Mouse (Mus musculus) liver, embryonic 11.5 days (tissue): ENCODE results near the gene Cemip2. TPM values are rescaled to one million over a fixed set of nuclear protein-coding genes. Genes with fewer than 3 reads are reported as not detected.

Source experiments
- ATAC-seq: fragments of 200-750 bp; cut with Nextera tagmentation; replicated peaks from 2 replicates; pipeline ENCODE4 v1.8.0; 2017; ENCODE audit warnings: moderate number of reproducible peaks, mild to moderate bottlenecking, moderate TSS enrichment, moderate library complexity; ENCODE audit not compliant: low FRiP score
- DNase-seq: peaks from one replicate; pipeline ENCODE4 v3.0.0-alpha.2; 2017; ENCODE audit warnings: low spot score
- H3K27ac ChIP-seq: fragments of 300-500 bp; sonication (generic); 2 replicates; pipeline ENCODE4 v1.5.1; 2014; ENCODE audit warnings: mild to moderate bottlenecking, low read depth, low read length, control low read depth
- H3K27me3 ChIP-seq: fragments of 300-500 bp; sonication (generic); replicated peaks from 2 replicates; pipeline ENCODE4 v1.6.1; 2014; ENCODE audit warnings: low read length, mixed read lengths; ENCODE audit not compliant: control insufficient read depth, insufficient read depth
- H3K36me3 ChIP-seq: fragments of 300-500 bp; sonication (generic); 2 replicates; pipeline ENCODE4 v1.6.1; 2014; ENCODE audit warnings: mild to moderate bottlenecking, low read length, moderate library complexity, mixed read lengths; ENCODE audit not compliant: control insufficient read depth, insufficient read depth
- H3K4me1 ChIP-seq: fragments of 300-500 bp; sonication (generic); replicated peaks from 2 replicates; pipeline ENCODE4 v1.6.1; 2014; ENCODE audit warnings: low read length, mixed read lengths; ENCODE audit not compliant: control insufficient read depth, insufficient read depth
- H3K4me2 ChIP-seq: fragments of 300-500 bp; sonication (generic); 2 replicates; pipeline ENCODE4 v1.6.1; 2014; ENCODE audit warnings: mild to moderate bottlenecking, control low read depth, moderate library complexity
- H3K4me3 ChIP-seq: fragments of 300-500 bp; sonication (generic); 2 replicates; pipeline ENCODE4 v1.5.1; 2014; ENCODE audit warnings: low read depth, low read length, control low read depth
- H3K9ac ChIP-seq: fragments of 300-500 bp; sonication (generic); 2 replicates; pipeline ENCODE4 v1.6.1; 2014; ENCODE audit warnings: low read depth, low read length, control low read depth
- H3K9me3 ChIP-seq: fragments of 300-500 bp; sonication (generic); 2 replicates; pipeline ENCODE4 v1.6.1; 2016; ENCODE audit warnings: low read length, inconsistent platforms, mixed read lengths; ENCODE audit not compliant: control insufficient read depth
- WGBS: fragments of 180-500 bp; shearing (Covaris S2); extraction: QIAGEN DNeasy Blood & Tissue Kit; methylation state at CpG from one replicate; pipeline ENCODE4 v1.1.7; 2014; 5-methylcytosine and 5-hydroxymethylcytosine counted together
- polyA plus RNA-seq: library from polyadenylated mRNA; unstranded; fragments of >200 nt; fragmentation: Nextera tagmentation; extraction: Ambion mirVana; gene quantifications from 2 replicates; pipeline ENCODE4 v1.2.1, GENCODE M21; 2014

Gene Cemip2
- polyA plus RNA-seq, 1 experiment from 2014 or later, result 24.8 TPM

DNA sequence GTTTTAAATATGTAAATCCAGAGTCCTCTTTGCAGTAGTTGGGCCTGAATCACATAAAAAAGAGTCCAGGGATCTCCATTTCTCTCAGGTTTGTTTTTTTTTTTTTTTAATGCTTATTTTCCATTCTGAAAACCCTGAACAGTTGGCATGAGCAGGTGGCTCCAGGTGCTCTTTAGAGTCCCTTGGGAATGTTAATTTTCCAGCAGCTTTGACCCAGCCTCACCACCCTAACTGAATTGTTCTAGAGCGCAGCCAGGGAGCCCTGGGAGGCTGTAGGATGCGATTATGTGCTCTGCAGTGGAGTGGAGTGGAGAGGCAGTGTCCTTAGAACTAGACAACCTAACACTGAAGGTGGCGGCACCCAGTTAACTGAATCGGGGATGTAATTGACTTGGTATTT lies 13.7 kb downstream of the Cemip2 start:
- no peak overlapping the region for H3K4me2 ChIP-seq
- ATAC-seq (no peak), DNase-seq (no peak)
- H3K9me3 ChIP-seq, result no peaks in the 10 kb centered on the region
- H3K4me3 ChIP-seq, result no peak overlapping the region
- no peaks in the 10 kb centered on the region for H3K4me1 ChIP-seq
- no peak overlapping the region for H3K9ac ChIP-seq
- no peaks in the 10 kb centered on the region; the same call in 1 of the 2 replicates for H3K36me3 ChIP-seq
- H3K27me3 ChIP-seq, result no peaks in the 10 kb centered on the region
- H3K27ac ChIP-seq, result no peak overlapping the region
- 83% methylated on average over 4 of the region's 4 CpGs for WGBS

DNA sequence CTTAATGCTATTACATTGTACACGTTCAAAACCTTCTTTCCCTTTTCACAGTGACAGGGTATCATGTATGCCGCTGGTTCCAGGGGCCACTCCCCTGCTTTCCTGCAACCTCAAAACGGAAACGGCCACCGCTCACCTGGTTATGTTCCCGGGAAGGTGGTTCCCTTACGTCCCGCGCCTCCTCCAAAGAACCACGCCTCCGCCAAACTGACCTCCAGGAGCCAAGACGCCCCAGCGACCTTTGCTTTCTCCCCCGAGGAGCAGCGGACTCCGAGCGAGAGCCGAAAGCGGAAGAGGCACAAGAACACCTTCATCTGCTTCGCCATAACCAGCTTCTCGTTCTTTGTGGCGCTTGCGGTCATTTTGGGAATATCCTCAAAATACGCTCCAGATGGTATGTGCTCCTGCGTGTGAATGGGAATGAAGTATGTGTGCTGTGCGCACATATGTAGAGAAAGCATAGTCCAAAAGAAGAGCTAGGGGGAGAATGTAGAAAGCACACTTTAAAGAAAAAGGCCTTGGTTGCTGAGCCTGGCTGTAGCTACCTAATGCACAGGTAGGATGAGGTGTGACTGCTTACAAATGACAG lies 14.5 kb downstream of the Cemip2 start:
- no peak overlapping the region for H3K9ac ChIP-seq
- DNase-seq, result no peak
- WGBS, result 89% methylated on average over 26 of the region's 26 CpGs
- H3K4me3 ChIP-seq, result no peak overlapping the region
- H3K4me2 ChIP-seq, result no peak overlapping the region
- H3K27ac ChIP-seq, result no peak overlapping the region
- no peaks in the 10 kb centered on the region for H3K9me3 ChIP-seq
- no peak for ATAC-seq
- no peaks in the 10 kb centered on the region; the same call in 1 of the 2 replicates for H3K36me3 ChIP-seq
- no peaks in the 10 kb centered on the region for H3K4me1 ChIP-seq
- no peaks in the 10 kb centered on the region for H3K27me3 ChIP-seq

DNA sequence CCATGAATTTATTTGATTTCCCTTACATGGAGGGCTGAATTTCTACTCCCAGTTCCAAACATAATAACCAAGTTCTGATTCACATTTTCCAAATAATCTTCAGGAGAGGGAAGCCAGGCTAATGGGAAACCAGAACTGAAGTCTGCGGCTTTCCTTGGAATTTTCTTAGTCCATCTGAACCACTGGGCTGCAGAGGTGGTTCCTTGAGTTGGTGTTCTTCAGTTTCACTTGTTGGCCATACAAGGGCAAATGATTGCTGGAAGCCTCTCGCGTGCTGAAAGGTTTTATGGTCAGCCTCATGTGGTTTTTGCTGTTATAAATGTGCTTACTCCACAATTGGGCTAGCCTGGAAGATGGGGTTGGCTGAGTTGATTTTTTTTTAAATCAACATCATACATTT lies 16.4 kb downstream of the Cemip2 start:
- H3K4me1 ChIP-seq, result peaks cover 13% of the 10 kb centered on the region
- ATAC-seq, result no peak
- no peak overlapping the region for H3K27ac ChIP-seq
- H3K4me2 ChIP-seq, result no peak overlapping the region
- H3K9ac ChIP-seq, result no peak overlapping the region
- WGBS, result 90% methylated on average over 3 of the region's 3 CpGs
- H3K9me3 ChIP-seq, result no peaks in the 10 kb centered on the region
- H3K4me3 ChIP-seq, result no peak overlapping the region
- no peak for DNase-seq
- H3K27me3 ChIP-seq, result no peaks in the 10 kb centered on the region
- peaks cover 3% of the 10 kb centered on the region; the same call in 1 of the 2 replicates for H3K36me3 ChIP-seq

DNA sequence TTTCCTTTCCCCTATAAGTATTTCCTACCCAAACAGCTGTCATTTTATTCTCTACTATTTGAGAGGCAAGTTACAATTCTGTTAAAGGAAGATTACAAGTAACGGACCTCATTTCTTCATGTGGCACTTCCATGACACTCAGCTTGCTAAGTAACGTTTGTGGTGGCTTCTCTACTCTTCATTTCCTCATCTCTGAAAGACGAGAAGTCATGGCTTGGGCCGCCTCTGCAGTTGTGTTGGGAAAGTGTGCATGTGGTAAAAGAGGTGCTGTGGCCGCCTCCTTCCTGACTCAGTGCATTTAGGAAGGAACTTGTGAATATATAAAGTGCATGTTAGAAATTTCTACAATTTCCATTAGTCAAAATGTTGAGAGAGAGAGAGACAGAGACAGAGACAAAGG lies 18.2 kb downstream of the Cemip2 start:
- Histone ChIP-seq H3K27me3 (no peaks in the 10 kb centered on the region), H3K36me3 (peaks cover 3% of the 10 kb centered on the region; the same call in 1 of the 2 replicates), H3K4me2 (no peak overlapping the region), H3K4me1 (peaks cover 22% of the 10 kb centered on the region), H3K9me3 (no peaks in the 10 kb centered on the region), H3K4me3 (no peak overlapping the region), H3K9ac (no peak overlapping the region), H3K27ac (no peak overlapping the region)
- no peak for ATAC-seq
- 71% methylated on average over 5 of the region's 5 CpGs for WGBS
- no peak for DNase-seq

DNA sequence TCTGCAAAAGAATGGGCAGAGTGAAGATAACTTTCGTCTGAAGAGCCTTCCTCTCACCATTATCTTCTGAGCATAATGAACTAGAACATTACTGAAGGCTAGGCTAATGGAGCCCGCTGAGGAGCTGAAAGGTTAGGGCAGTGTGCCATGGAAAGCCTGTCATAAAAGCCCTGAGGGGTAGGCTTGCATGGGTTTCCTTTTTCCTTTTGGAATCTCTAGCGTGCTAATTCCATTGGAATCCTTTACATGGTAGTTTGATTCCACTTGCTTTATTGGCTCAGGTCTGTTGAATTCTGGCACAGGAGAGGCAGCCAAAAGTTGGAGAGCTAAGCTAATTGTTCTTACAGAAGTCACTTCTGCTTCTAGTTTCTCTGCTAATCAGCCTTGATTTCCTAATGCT lies 20.6 kb downstream of the Cemip2 start:
- H3K27me3 ChIP-seq, result no peaks in the 10 kb centered on the region
- H3K4me1 ChIP-seq, result peaks cover 22% of the 10 kb centered on the region
- ATAC-seq, result no peak
- 68% methylated on average over 3 of the region's 3 CpGs for WGBS
- H3K27ac ChIP-seq, result no peak overlapping the region
- H3K4me3 ChIP-seq, result no peak overlapping the region
- DNase-seq, result no peak
- peak overlapping the region; percentile 53; the same call in 1 of the 2 replicates for H3K4me2 ChIP-seq
- no peak overlapping the region for H3K9ac ChIP-seq
- H3K9me3 ChIP-seq, result no peaks in the 10 kb centered on the region
- H3K36me3 ChIP-seq, result peaks cover 11% of the 10 kb centered on the region

DNA sequence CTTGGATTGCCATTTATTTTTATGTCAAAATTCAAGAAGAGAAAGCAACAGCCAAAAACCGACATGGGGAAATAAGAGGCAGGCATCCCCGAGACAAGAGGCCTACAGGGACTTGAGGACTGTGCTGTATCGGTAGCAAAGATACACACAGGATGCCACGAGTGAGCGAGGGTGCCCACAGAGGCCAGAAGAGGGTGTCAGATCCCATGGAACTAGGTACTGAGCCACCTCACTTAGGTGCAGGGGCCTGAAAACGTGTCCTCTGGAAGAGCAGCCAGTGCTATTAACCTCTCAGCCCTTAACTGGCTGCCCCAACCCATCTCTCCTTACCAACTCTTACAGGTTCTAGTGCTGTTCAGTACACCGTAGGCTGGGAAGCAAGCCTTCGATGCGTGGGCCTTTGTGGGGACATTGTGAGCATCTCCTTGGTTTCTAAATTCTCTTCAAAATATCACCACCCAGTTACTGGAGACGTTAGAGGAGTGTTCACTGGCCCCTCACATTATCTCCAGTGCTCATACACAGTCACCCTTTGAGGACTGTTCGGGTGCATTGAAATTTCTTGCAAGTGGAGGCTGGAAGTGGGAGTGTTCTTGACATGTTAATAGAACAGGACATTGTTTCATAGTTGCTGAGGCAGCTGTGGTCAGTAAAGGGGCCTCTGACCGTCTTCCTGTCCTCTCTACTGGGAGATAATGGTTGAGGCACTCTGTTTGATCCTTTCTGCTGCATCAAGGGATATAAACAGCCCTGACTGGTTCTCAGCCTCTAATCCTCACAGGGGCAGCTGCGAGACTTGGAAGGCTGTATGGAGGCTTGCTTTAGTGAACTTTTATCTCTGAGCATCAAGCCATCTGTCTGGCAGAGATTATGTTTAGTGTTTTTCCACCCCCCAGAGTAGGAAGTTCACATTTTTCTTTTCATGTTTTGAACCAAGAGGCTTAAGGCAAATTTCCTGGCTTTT lies 21.6 kb downstream of the Cemip2 start:
- Histone ChIP-seq H3K36me3 (peaks cover 16% of the 10 kb centered on the region), H3K4me1 (peaks cover 22% of the 10 kb centered on the region), H3K4me3 (no peak overlapping the region; the same call in 1 of the 2 replicates), H3K27me3 (no peaks in the 10 kb centered on the region), H3K9me3 (no peaks in the 10 kb centered on the region), H3K27ac (peak overlapping the region; percentile 81), H3K9ac (peak overlapping the region; percentile 27; the same call in 1 of the 2 replicates), H3K4me2 (peak overlapping the region; percentile 53)
- 38% methylated on average over 13 of the region's 13 CpGs for WGBS
- ATAC-seq, result peak; percentile 91
- DNase-seq, result no peak

DNA sequence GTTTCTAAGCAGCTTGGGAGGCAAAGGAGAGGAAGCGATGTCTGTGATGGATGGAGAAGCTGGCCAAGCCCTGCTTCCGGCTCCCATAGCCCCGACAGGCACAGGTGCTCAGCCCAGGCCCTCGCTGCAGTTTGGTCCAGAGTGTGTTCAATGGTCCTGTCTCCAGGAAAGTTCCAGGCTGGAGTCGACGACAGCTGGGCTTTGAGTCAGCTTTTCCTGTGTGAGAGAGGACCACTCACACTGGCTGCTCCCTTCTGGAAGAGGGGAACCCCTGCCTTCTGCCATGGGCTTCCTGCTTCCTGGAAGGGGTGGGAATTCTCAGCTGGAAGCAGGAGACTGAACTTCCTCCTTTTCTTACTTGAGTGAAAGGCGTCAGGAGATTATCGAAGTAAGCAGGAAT lies 26.3 kb downstream of the Cemip2 start:
- Histone ChIP-seq H3K36me3 (peaks cover 21% of the 10 kb centered on the region), H3K4me3 (no peak overlapping the region), H3K4me1 (peaks cover 10% of the 10 kb centered on the region), H3K27ac (no peak overlapping the region), H3K9ac (no peak overlapping the region), H3K4me2 (no peak overlapping the region), H3K27me3 (no peaks in the 10 kb centered on the region), H3K9me3 (no peaks in the 10 kb centered on the region)
- 75% methylated on average over 8 of the region's 8 CpGs for WGBS
- DNase-seq, result no peak
- ATAC-seq, result no peak

DNA sequence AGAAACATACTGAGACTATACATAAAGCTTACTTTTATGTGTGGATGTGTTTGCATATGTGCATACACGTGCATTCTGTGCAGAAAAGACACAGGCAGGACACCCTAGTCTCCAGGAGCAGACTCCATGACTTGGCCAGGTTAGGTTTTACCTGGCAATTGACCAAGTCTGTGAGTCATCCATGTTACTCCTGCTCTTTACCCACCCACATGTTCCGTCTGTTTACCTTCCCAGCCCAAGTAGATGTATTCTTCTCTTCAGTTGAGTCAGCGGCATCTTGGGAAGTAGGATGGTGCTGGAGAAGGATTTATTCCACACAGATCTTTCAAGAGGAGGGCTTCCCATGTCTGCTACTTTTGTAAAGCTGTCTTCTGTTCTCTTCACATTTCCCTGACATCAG lies 27.2 kb downstream of the Cemip2 start:
- Histone ChIP-seq H3K36me3 (peaks cover 21% of the 10 kb centered on the region), H3K27ac (no peak overlapping the region), H3K4me1 (peaks cover 3% of the 10 kb centered on the region; the same call in 1 of the 2 replicates), H3K9ac (no peak overlapping the region), H3K9me3 (no peaks in the 10 kb centered on the region), H3K4me3 (no peak overlapping the region), H3K4me2 (no peak overlapping the region), H3K27me3 (no peaks in the 10 kb centered on the region)
- WGBS, result 87% methylated on average over 3 of the region's 3 CpGs
- DNase-seq (no peak), ATAC-seq (no peak)
